Mouse (Mus musculus): ENCODE measurements around the gene Agfg2.
A peak's percentile ranks its signal among the peaks of the same experiment; 100 is the strongest.
"Not testable (repeated sequence)": the region's sequence is repeated elsewhere in the genome, so short reads cannot be mapped to it uniquely, and the experiment has no call there.

The Agfg2 gene

DNA sequence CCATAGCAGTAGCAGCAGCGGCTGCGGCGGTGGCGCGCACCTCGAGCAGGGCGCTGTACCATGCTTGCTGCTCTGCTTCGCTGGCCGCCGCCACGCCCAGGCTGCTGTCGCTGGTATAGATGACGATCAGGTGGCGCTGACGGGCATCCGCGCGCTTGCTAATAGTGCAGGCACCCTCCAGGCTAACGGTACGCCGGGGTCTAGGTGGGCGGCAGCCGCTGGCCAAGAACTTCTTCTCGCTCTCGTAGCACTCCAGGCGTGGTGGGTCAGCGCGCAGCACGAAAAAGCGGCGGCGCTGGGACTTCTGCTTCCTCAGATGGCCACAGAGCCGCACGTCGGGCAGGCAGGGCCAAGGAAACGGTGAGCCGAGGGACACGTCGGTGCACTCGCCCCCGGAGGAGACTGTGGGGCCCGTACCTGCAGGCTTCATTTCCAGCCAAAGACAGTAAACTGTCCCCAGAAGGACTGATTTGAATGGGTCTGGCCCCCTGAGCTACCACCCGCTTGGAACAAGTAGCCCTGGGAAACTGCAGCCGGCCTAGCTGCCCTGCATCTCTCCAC, 39.4 kb downstream of the Agfg2 start:
- no peak for DNase-seq (ENCODE audit: low spot score)

DNA sequence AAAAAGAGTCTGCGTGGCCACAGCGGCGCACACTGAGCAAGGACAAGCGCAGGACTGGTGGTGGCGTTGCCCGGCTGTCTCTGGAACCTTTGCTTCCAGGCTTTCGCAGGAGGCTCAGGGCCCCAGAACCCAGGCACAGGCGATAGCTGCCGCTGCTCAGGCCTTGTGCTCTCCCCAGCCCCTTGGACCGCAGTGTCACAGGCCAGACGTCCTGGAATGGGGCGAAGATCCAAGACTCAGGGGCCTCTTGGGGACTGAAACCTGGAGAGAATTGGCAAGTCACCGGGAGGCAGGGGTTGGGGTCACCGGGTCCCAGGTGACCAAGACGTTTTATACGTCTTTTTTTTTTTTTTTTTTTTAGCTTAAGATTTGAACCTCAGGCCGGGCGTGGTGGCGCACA, 40.0 kb downstream of the Agfg2 start:
- DNase-seq (ENCODE audit: low spot score) = no peak

DNA sequence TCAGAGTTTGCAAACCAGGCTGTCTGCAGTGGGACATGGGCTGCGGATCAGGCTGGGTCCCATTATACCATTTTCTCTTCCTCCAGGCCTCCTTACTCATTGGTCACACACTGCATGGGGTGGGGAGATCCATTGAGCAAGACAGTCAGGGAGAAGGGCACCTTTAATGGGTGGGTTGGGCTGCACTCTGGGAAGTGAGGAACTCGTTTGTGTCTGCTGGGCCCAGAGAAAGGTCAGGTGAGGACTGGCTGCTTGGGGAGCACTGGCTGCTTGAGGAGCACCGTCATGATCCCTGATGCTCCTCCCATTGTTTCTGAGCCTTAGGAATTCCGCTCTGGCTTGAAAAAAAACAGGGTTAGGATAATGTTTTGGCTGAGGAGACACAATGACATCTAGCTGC, 41.6 kb downstream of the Agfg2 start:
- DNase-seq (ENCODE audit: low spot score) = no peak

DNA sequence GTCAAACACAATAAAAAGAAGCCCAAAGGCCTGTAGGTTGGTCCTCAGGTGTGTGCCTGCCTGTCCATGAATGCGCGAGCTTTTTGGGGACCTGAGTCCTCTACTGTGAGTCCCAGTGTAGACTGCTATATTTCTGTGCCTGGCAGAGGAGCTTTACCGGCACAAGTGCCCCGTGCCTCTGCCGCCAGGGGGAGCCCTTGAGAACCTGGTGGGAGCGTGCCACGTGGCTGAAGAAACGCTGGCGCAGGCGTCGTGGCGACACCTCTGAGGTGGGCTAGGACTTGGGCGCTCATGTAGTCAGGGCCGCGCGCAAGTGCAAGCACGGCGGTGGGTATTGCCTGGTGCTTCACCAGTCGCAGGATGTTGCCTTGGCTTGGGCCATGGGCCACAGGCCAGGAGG, 43.5 kb downstream of the Agfg2 start, which contains the start of gene Sap25:
Gene Sap25, plus strand, starts transcription at position 281 of the 400 bp plus-strand sequence.
- no peak for DNase-seq (ENCODE audit: low spot score)

DNA sequence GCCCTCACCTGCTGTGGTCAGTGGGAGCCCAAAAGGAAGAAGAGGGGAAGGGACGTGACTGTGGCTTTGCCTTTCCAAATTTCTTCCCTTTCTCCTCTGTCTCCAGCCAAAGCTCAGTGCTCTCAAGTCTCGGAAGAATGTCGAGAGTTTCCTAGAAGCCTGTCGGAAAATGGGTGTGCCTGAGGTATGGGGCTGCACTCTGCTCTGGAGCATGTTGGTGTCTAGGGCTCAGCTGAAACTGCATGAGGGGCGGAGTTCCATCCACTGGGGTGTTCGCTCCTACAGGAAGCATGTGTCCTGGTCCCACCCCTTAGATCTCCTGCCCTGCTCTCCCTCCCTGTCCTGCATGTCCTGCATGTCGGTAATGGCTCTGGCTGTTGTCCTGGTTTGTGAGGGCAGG, 45.1 kb downstream of the Agfg2 start:
- DNase-seq (ENCODE audit: low spot score) = no peak

DNA sequence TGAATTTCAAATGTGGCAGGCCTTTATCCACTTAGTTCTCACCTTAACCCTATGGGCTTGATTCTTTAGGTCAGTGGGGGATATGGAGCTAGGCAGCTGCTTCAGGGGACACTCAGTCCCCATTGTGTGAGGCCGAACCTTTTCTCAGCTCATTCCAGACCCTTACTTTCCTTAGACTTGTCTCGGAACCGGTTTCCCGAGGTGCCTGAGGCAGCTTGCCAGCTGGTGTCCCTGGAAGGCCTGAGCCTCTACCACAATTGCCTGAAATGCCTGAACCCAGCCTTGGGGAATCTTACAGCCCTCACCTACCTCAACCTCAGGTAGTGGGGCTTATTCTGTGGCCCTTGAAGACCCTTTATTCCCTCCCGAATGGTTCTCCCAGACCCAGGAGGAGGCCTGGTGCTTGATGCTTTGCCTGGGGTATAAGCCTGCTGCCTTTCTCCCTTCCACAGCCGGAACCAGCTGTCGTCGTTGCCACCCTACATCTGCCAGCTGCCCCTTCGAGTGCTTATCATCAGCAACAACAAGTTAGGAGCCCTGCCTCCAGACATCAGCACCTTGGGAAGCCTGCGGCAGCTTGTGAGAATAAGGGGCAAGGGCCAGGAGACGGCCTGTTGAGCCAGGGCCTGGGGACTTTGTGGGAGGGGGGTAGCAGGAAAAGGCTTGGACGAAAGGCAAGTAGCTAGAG, 51.0 kb downstream of the Agfg2 start:
- DNase-seq (ENCODE audit: low spot score) = no peak

DNA sequence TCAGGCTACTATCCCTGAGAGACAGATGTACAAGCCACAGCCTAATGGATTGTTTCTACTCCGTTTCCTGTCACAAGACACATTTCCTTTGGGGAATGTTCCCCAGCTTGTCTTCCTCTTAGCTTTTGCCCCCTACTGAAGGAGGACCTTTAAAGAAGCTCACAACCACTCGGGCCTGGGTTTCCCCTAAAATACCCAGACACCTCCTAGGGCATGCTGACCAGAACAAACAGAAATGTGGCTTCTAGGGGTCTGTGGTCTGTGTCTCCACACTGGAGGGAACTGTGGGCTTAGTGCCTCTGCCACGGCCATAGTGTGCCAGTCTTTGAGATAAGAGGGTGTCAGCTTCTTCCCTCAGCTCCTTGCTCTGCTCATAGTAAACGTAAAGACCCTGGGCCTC, 52.9 kb downstream of the Agfg2 start:
- DNase-seq (ENCODE audit: low spot score) = no peak

DNA sequence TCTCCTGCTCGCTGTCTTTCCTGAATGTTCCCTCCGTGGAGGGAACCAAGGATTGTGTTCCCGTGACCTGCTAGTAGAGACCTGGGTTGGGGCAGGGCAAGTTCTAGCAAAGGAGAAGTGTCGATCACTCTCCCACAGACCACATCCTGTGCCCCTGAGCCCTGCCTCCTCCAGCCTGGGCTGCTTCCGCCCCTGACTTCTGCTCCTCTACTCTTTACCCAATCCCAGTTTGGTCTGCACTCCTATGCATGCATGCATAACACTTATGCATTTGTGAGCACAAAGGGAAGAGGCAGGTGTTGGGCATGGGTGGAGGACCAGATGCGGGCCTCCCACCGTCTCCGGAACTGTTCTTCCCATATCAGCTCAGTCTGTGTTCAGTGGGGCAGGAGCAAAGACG, 53.4 kb downstream of the Agfg2 start:
- DNase-seq (ENCODE audit: low spot score) = no peak

DNA sequence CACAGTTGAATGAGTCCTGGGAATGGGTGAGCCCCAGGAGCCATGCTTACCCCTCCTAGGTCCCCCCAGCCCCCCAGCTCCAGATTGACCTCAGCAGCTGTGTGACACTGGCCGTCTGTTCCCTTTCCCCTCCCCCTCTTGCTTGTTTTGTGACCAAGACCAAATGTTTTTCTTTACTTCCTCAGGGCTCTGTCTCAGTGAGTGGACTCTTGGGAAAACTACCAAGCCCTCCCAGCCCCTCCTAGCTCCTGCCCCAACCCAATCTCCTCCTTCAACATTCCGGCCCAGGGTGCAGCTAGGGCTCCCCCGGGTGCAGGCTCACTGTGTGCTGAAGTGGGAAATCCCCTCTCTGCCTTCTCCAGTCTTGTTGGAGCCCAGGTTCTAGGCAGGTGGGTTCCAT, 53.9 kb downstream of the Agfg2 start:
- no peak for DNase-seq (ENCODE audit: low spot score)

DNA sequence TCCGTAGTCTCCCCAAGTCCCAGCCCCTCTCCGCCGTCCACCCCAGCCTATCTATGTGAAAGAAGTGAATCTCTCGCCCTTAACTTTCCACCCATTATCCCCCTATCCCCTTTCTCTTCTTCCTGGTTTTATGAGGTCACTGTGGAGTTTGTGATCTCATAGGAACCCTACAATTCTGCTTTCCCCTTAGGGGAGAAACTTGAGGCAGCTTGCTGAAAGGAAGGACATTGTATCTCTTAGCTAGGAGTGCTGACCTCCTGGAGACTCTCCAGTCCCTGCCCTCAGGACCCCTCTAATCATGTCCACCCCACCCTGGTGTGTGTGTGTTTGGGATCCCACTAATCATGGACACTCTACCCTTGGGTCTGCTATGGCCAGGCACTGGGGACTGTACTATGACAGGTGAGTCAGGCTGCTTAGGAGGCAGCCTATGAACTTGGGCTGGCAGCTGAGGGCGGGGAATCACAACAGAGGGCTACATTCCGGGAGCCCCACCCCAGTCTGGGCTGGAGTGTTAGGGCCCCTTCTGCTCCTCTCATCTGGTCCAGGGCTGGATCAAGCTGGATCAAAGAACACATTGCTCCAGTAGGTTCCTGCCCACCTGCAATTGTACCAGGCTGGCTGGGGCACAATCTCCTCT, 54.5 kb downstream of the Agfg2 start:
- no peak for DNase-seq (ENCODE audit: low spot score)

DNA sequence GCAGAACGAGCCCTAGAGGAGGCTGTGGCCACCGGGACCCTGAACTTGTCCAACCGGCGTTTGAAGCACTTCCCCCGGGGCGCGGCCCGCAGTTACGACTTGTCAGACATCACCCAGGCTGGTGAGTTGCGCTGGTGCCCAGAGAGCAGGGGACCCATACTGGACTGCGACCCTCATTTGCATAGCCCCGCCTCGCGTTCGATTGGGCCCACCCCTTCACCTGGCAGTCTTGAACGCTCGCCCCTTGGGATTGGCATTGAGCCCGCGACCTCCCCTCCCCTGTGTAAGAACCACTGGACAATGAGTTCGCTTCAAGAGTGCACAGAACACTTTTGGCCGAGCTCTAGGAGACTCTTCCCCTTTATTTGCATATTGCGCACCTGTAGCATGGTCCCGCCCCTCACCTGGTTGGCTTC, 55.2 kb downstream of the Agfg2 start:
- no peak for DNase-seq (ENCODE audit: low spot score)

DNA sequence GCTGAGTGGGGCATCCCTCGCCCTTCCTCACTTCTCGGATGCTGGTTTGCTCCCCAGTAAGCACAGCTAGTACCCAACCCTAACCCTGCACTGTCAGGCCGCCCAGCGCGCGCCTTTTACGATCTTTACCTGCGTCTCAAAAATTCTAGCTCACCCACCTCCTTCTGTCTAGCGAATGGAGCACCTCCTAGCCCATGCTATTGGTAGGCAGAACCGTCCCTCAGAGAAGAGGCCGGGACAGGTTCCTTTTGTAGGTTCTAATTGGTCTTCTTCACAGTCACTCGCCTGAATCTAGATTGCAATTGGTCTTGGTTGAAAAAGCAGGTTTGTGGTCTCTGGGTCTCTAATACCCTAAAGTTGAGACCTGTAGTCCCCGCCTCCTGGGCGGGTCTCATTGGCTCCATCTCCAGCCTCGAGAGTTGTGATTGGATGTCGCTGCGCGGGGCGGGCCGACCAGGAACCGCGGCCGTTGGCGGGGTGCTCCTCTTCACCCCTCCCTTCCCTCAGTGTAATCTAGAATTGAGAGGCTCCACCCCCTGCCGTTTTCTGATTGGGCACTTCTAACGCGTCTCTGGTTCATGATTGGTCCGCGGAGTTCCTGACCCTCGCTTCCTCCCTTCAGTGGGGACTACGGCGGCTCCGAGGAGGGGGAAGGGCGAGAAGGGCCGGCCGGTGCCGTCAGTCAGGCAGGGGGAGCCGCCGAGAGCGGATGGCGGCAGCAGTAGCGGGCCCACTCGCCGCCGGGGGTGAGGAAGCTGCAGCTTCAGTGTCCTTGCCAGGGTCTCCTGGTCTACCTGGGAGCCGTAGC, 55.8 kb downstream of the Agfg2 start, which contains the start of the genes Fbxo24, Lrch4 and Gm20605:
Gene Fbxo24, minus strand, starts transcription at position 505 of the 808 bp plus-strand sequence.
Gene Lrch4, plus strand, starts transcription at position 624 of the 808 bp plus-strand sequence.
Gene Gm20605, plus strand, starts transcription at position 678 of the 808 bp plus-strand sequence.
- peak; percentile 100 for DNase-seq (ENCODE audit: low spot score)

DNA sequence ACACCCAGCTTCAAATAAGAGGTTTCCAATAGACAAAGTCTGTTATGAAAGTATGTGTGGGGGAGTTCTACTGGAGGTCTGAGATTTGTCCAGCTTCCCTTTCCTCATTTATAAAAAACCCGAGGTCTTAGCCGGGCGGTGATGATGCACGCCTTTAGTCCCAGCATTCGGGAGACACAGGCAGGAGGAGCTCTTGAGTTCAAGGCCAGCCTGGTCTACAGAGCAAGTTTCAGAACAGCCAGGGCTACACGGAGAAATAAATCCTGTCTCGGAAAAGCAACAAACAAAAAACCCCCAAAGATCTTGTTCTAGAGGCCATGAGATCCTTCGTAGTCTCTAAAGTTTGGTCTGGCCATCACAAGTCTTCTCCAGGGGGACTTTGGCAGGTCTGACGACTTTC, 56.5 kb downstream of the Agfg2 start:
- no peak for DNase-seq (ENCODE audit: low spot score)

DNA sequence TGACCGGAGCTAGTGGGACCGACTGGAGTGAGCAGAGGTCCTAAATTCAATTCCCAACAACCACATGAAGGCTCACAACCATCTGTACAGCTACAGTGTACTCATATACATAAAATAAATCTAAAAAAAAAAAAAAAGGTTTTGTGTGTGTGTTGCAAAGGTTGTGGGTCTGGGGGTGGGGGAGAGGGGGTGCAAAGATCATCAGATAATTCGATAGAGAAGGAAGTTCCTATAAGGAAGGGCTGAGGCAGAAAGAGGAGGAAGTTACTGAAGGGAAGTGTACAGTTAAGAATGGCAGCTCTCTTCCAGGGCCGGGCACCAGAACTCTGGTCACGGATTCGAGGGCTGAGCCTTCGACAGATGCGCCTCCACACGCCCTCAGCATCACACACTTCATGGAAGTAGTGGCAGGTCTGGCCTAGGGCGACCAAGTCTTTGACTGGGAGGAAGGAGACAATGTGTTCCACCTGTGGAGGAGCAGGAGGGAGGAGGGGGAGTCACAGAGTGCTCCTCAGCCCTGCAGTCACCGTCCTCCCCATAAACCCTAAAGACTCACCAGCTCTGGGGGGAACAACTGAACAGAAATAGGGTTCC, 60.5 kb downstream of the Agfg2 start:
- DNase-seq (ENCODE audit: low spot score) = no peak

DNA sequence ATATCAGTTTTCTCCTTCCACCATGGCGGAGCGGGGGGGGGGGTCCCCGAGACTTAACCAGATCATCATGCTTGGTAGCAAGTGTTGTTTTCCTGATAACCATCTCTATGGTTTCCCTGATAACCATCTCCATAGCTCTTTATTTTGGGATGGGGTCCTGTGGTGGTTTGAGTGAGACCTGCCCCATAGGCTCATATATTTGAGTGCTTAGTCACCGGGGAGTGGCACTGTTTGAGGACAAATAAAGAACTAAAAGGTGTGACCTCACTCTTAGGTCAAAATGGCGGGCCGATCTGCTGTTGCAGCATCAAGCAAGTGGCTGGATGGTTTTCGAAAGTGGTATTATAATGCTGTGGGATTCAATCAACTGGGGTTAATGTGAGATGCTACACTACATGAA, 69.2 kb downstream of the Agfg2 start:
- DNase-seq (ENCODE audit: low spot score) = no peak

DNA sequence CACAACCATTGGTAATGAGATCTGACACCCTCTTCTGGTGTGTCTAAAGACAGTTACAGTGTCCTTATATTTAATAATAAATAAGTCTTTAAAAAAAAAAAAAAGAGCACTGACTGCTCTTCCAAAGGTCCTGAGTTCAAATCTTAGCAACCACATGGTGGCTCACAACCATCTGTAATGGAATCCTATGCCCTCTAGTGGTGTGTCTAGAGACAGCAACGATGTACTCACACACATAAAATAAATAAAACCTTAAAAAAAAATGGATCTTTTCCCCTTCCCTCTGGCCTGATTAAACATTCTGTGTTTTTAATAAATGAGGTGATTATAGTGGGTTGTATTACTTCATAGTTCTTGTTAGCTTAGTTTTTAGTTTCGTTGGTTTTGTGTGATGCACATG, 69.6 kb downstream of the Agfg2 start:
- DNase-seq (ENCODE audit: low spot score) = not testable (repeated sequence)

DNA sequence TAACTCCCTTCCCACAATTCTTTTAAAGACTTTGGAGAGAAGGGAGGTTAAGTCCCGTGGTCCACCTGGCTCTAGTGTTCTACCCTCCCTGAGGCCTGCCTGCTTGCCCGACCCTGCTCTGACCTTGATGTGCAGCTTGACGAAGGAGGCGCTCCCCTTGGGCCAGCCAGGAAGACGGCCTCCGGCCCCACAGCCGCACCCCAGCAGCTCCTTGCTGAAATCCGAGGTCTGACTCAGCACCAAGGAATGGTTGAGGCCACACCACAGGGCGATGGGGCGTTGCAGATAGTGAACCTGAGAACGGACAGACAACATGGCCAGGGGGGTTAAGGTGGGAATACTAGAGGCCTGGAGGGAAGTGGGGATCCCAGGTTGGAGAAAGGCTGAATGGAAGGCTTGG, 71.0 kb downstream of the Agfg2 start, which contains the start of gene Pcolce:
Gene Pcolce, minus strand, starts transcription at position 235 of the 400 bp plus-strand sequence.
- DNase-seq (ENCODE audit: low spot score) = no peak

DNA sequence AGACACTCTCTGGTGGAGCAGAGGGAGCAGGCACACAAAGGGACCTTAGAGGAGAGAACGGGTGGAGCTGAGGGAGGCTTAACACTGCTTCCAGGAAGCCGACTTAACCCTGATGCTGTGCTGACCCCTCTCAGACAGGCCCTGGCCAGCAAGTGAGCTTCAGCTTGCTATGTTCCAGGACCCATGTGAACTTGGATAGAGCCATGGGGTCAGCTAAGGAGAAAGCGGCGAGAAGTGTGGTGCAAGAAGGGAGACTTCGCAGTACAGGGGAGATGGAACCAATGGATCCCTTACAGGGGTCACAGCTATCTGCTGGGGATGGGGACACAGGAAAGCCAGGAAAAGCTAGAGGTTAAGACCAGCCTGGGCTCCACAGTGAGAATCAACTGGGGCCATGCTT, 71.5 kb downstream of the Agfg2 start:
- DNase-seq (ENCODE audit: low spot score) = no peak

DNA sequence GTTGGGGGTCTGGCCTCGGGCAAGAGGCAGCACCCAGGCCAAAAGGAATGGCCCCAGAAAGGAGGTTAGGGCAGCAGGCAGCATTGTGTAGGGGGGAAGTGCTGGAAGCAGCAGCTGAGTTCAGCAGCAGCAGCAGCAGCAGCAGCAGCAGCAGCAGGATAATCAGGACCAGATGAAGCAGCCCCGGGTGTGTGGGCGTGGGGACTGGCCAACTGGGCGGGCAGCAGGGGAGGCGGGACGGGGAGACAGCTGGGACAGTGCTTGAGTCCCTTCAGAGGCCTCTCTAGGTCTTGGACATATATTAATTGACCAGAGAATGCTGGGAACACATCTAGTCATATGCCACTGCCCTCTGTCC, 73.3 kb downstream of the Agfg2 start:
- DNase-seq (ENCODE audit: low spot score) = no peak

DNA sequence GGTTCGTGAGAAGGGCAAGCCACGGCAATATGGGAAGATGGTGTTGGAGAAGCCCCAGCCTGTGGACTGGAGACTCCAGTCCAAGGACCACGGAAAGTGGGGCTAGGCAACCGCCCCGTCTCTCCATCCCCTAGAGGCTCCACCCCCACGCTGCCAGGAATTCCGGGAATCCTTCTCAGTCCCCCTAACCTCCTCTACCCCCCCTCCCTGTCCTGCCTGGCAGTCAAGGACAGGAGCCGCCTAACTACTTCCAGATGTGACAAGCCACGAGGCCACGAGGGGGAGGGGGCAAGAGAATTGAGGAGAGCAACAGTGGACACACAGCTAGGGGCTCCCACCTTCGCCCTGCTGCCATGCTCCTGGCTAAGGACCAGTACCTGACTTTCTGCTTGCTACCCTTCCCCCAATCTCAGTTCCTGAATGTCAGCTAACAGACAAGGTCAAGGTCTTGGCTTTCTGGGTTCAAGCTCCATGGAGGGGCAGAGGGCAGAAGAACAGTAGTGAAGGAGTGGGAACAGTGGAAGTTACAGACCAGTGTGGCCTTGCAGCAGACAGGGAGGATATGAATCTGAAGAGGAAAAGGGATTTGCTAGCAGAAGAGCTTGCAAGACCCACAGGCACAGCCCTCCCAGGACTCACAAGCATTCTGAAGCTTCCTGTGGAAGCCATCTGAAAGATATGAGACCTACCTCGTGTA, 73.8 kb downstream of the Agfg2 start:
- DNase-seq (ENCODE audit: low spot score) = no peak

DNA sequence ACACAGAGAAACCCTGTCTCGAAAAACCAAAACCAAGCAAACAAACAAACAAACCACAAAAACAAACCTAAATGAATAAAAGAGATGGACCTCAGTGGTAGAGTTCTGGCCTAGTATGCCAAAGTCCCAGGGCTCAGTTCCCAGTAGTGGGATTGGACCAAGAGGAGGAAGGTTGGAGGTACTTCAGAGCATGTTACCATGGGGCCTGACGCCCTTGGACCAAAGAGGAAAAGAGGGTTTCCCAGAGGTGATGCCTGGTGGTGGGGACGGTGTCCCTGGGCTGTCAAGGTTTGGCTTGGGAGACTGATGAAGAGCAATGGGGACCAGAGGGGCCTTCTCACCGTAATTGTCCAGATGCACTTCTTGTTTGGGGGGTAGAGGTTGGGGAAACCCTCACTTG, 74.5 kb downstream of the Agfg2 start:
- no peak for DNase-seq (ENCODE audit: low spot score)

DNA sequence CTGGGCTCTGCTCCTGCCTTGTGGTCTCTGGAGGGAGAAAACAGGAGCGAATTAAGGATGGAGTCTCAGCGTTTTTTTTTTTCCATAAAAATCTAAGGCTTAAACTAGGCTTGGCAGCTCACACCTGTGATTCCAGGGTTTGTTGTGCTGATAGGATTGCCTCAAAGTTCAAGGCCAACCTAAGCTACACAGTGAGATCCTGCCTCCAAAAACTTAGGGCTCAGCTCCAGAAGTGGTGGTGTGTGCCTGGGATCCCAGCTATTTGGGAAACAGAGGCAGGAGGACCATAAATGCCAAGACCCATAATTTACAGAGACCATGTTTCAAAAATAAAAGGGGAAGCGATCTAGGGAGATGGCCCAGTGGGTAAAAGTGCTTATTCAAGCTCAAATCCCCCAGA, 75.2 kb downstream of the Agfg2 start:
- no peak for DNase-seq (ENCODE audit: low spot score)

All from left cerebral cortex, adult 11 months (tissue).